Mouse (Mus musculus) kidney, postnatal 36 days (tissue): ENCODE measurements around the gene Spdef.

Experiments
- DNase-seq, 2 experiments: peaks; one replicate each; pipeline ENCODE4 v3.0.0; 2021 to 2022; ENCODE audit warnings: mixed read lengths in 2 of 2

Gene Spdef

DNA sequence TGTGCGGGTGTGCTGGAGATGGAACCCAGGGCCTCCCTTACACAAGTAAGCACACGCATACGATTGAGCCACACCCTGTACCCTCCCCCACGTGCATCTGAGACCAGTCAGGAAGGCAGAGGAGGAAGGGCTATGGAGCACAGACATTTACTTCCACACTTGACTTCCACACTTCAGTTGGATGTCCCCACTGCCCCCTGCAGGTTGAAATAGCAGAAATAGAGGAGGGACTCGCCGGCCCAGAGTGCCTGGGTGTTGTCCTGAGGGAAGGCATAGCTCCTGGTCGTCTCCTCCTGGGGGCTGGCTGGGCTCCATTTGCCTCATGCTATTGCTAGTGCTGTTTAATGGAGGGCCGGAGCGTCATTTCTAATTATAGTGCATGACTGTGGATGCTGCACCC is 53.3 kb downstream of the Spdef start:
- peak in 1 of 2 experiments; percentile 19 for DNase-seq

GRCm38 (mm10) chr17:27673945-27674344 is 54.8 kb downstream of the Spdef start:
- no peak for DNase-seq

GRCm38 (mm10) chr17:27671720-27672119 is 57.0 kb downstream of the Spdef start:
- DNase-seq = no peak
